Mouse (Mus musculus) cerebellum, adult 9-10 months (tissue): ENCODE measurements around the gene Vmn2r7.
A peak's percentile ranks its signal among the peaks of the same experiment; 100 is the strongest.
"Not testable (repeated sequence)": the region's sequence is repeated elsewhere in the genome, so short reads cannot be mapped to it uniquely, and the experiment has no call there.

Experiments used
- DNase-seq: peaks from one replicate; pipeline ENCODE4 v3.0.0; 2022

Vmn2r7 gene

DNA sequence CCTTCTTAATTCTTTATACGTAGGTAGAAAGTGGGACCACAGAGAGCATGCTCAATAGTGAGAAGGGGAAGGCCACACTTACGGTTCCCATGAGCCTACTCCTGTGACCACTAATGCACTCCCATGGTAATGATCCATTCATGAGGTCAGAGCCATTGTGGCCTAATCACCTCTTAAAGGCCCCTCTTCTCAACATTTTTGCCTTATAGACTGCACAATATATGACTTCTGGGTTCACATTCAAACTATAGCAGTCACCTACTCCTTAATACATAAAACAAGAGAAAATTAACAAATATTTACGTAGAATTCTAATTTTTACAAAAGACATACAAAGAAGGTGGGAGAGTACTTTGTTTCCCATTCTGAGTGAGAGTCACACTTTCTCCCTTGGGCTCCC is at the start of gene Vmn2r7:
Gene Vmn2r7, minus strand, starts transcription at position 101 of the 400 bp plus-strand sequence.
- not testable (repeated sequence) for DNase-seq

GRCm38 (mm10) chr3:64889725-64890124 is 45.2 kb upstream of the Vmn2r7 start:
- DNase-seq, result no peak

DNA sequence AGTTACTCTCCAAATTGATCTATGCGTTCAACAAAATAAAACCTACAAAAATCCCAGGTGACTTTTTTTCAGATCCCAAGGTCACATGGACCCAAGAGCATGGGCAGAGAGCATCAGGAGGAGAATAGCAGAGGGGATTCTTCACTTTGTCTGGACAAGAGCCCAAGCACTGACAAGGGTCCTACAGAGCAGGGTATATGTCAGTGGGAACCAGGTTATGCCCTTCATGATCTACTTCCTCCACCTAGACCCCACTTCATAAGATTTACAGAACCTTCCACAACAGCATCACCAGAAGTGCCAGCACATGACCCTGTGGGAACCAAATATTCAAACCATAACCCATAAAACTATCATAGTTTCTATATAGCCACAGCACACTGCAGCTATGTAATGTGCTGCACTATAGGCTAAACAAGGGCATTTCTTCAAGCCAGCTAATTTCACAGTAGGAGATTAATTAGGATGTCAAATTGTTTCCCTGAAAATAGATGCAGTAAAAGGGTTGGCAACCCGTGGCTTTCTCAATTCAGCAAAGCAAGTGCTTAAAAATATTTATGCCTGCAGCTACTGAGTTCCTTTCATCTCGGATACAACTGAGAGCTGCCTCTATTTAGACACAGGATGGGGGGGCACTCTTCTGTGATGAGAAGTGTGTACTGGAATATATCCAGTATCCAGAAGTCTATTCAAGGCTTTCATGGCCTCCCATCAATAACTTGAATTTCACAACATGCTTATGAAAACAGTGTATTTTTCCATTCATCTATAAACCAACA is 33.8 kb upstream of the Vmn2r7 start:
- no peak for DNase-seq

GRCm38 (mm10) chr3:64876669-64877068 is 32.1 kb upstream of the Vmn2r7 start:
- DNase-seq, result no peak

GRCm38 (mm10) chr3:64842881-64843280 is 1.7 kb downstream of the Vmn2r7 start:
- no peak for DNase-seq

GRCm38 (mm10) chr3:64842299-64842698 is 2.3 kb downstream of the Vmn2r7 start:
- DNase-seq, result peak; percentile 44

GRCm38 (mm10) chr3:64831134-64831533 is 13.4 kb downstream of the Vmn2r7 start:
- no peak for DNase-seq

GRCm38 (mm10) chr3:64791245-64791591 is 53.3 kb downstream of the Vmn2r7 start:
- DNase-seq, result no peak

DNA sequence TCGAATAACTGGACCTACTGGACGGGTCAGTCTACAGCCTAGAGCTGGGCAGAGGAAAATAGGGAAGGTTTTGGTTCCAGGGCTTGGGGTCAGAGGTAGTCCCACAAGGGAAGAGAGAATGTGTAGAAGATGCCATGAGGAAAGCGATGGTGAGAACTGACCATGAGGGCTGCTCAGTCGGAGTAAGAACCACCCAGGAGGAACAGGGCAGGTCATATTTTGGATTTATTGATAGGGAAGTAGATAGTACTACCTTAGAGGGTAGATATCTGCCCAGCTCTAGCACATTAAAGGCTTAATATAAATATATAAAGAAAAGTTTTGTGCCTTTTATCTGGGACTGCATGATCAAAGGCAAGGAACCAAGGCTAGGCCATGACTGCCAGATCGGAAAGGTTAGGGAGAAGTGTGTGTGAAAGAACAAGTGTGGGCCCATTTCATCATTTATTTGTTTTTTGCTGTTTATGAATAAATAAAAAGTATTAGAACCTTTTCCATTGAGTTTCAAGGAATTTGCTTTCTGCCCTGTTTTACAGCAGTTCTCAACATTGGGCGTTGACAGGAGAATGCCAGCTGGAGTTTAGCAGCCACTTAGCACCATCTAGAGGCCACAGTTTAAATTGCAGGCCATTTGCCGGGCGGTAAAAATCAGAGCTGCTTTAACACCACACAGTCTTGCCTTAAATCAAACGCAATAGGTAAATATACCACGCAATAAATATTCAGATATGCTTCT is 53.9 kb downstream of the Vmn2r7 start:
- DNase-seq, result peak; percentile 65

GRCm38 (mm10) chr3:64782901-64783300 is 61.7 kb downstream of the Vmn2r7 start:
- no peak for DNase-seq

GRCm38 (mm10) chr3:64772132-64772531 is 72.4 kb downstream of the Vmn2r7 start:
- DNase-seq, result no peak

DNA sequence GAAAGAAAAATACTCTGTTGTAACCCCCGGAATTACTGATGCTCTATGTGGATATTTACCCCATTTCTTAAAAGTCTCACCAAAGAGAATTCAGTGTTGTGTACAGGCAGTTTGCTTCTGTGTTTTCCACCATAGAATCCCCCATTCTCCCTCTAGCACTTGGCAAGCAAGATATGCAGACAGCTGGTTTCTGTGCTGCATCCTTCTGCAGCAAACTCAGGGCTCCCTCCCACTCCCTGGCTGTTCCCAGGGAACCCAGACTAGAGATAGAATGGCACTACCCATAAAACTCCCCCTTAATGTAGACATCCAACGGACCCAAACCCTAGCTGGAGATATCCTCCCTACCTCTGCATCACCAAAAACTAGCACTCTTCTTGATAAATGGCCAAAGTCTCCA is 88.4 kb downstream of the Vmn2r7 start:
- no peak for DNase-seq

GRCm38 (mm10) chr3:64727187-64727970 is 117.2 kb downstream of the Vmn2r7 start:
- DNase-seq, result peak; percentile 58

DNA sequence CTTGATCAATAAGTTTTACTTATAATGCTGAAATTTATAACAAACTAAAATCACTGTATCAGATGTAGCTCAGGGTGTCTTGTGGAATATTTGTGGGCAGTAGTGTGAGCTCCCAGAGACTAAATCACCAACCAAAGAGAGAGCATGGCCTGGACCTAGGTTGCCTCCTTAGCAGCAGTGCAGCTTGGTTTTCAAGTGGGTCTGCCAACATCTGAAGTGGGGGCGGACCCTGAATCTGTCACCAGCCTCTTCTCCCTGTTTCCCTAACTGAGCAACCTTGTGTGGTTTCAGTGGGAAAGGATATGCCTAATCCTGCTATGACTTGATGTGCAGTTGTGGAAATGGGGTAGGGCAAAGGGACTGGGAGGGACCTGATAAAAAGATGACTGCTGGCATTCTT is 118.8 kb downstream of the Vmn2r7 start:
- not testable (repeated sequence) for DNase-seq

DNA sequence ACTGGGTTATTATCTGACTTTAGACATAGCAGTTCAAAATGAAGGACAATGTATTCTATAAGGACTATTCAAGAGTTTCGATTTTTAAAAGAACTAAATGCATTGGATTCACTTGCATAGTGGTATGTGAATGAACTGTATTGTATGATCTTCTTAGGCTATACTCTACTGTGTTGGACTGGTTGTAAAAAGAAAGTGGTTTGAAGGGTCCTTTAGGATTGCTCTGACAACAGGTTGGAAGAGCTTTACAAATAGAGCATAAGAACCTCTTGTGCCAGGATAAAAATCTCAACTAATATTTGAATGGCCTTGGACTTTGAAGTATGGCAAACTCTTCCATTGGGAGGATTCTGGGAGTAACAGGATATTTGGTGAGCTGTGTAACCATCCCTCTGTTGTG is 168.5 kb downstream of the Vmn2r7 start:
- DNase-seq, result not testable (repeated sequence)
